Mouse (Mus musculus) liver, adult 2 months (tissue): ENCODE data around the gene Lrp5.

Experiments
- CTCF ChIP-seq: fragments of 200-500 bp; IDR thresholded peaks from 2 replicates; pipeline ENCODE4 v1.5.1; 2011; ENCODE audit warnings: low read depth, low read length, control low read depth
- POLR2A ChIP-seq: fragments of 200-500 bp; IDR thresholded peaks from 2 replicates; pipeline ENCODE4 v1.6.1; 2011; ENCODE audit warnings: low read length, control low read depth; ENCODE audit not compliant: insufficient read depth; ENCODE audit errors: extremely low read depth

- TF ChIP-seq POLR2A = no peak
- peak; percentile 94 for TF ChIP-seq CTCF
Observed at GRCm38 (mm10) chr19:3586540-3586939, 99.8 kb downstream of the Lrp5 start.
